Mouse (Mus musculus): ENCODE results near the gene Gypa. TPM values are rescaled to one million over a fixed set of nuclear protein-coding genes. Genes with fewer than 3 reads are reported as not detected.

Gene Gypa
- total RNA-seq, 2 experiments from 2014 or later, result not detected

- TF ChIP-seq CTCF (IDR thresholded peaks at IDR 0.05), result peak; percentile 70
- Histone ChIP-seq H3K27ac (no peak overlapping the region), H3K4me3 (peak overlapping the region; percentile 51)
- peak; percentile 33 to 35 for DNase-seq (ENCODE audit: extremely low spot score in 1 of 2, low spot score in 2 of 2)
- intact Hi-C loops (cut with DNase I), result loop anchor here (1.0 to 5.0 kb wide), 2 partner anchors 195 to 499 kb away; no protein-coding TSS in a partner anchor
Measured at GRCm38 (mm10) chr8:80492987-80493441, 567 bp upstream of the Gypa start.

- Histone ChIP-seq H3K27ac (no peak overlapping the region), H3K4me3 (no peak overlapping the region)
- intact Hi-C loops (cut with DNase I), result loop anchor here (5.0 kb wide), 1 partner anchor 498 kb away; no protein-coding TSS in a partner anchor
- DNase-seq (ENCODE audit: extremely low spot score in 1 of 2, low spot score in 2 of 2), result no peak
- TF ChIP-seq CTCF (IDR thresholded peaks at IDR 0.05), result no peak
Measured at GRCm38 (mm10) chr8:80494346-80494660, 722 bp downstream of the Gypa start.

- no peak for TF ChIP-seq CTCF (IDR thresholded peaks at IDR 0.05)
- intact Hi-C loops (cut with DNase I), result loop anchor here (5.0 kb wide), 1 partner anchor 497 kb away; no protein-coding TSS in a partner anchor
- DNase-seq (ENCODE audit: extremely low spot score in 1 of 2, low spot score in 2 of 2), result no peak
- no peak overlapping the region for H3K27ac ChIP-seq
- no peak overlapping the region for H3K4me3 ChIP-seq
Measured at GRCm38 (mm10) chr8:80494819-80495218, 1.2 kb downstream of the Gypa start.

- no peak overlapping the region for H3K4me3 ChIP-seq
- intact Hi-C loops (cut with DNase I), result no loop called here
- TF ChIP-seq CTCF (IDR thresholded peaks at IDR 0.05), result no peak
- no peak for DNase-seq (ENCODE audit: extremely low spot score in 1 of 2, low spot score in 2 of 2)
- no peak overlapping the region for H3K27ac ChIP-seq
Measured at GRCm38 (mm10) chr8:80495527-80495926, 1.9 kb downstream of the Gypa start.

GRCm38 (mm10) chr8:80497323-80497722, 3.7 kb downstream of the Gypa start:
- intact Hi-C loops (cut with DNase I), result no loop called here
- no peak overlapping the region for H3K4me3 ChIP-seq
- H3K27ac ChIP-seq, result no peak overlapping the region
- no peak for TF ChIP-seq CTCF (IDR thresholded peaks at IDR 0.05)
- no peak for DNase-seq (ENCODE audit: extremely low spot score in 1 of 2, low spot score in 2 of 2)

- TF ChIP-seq CTCF (IDR thresholded peaks at IDR 0.05), result no peak
- H3K4me3 ChIP-seq, result no peak overlapping the region
- H3K27ac ChIP-seq, result no peak overlapping the region
- no peak for DNase-seq (ENCODE audit: extremely low spot score in 1 of 2, low spot score in 2 of 2)
- intact Hi-C loops (cut with DNase I), result no loop called here
Measured at GRCm38 (mm10) chr8:80500244-80500643, 6.7 kb downstream of the Gypa start.

- no peak overlapping the region for H3K27ac ChIP-seq
- TF ChIP-seq CTCF (IDR thresholded peaks at IDR 0.05), result no peak
- no peak overlapping the region for H3K4me3 ChIP-seq
- intact Hi-C loops (cut with DNase I), result no loop called here
- DNase-seq (ENCODE audit: extremely low spot score in 1 of 2, low spot score in 2 of 2), result no peak
Measured at GRCm38 (mm10) chr8:80500773-80501172, 7.2 kb downstream of the Gypa start.

GRCm38 (mm10) chr8:80501283-80501682, 7.7 kb downstream of the Gypa start:
- DNase-seq (ENCODE audit: extremely low spot score in 1 of 2, low spot score in 2 of 2), result no peak
- intact Hi-C loops (cut with DNase I), result no loop called here
- no peak for TF ChIP-seq CTCF (IDR thresholded peaks at IDR 0.05)
- no peak overlapping the region for H3K4me3 ChIP-seq
- H3K27ac ChIP-seq, result no peak overlapping the region

GRCm38 (mm10) chr8:80526382-80527355, 33.1 kb downstream of the Gypa start:
- TF ChIP-seq CTCF (IDR thresholded peaks at IDR 0.05), result no peak
- Histone ChIP-seq H3K27ac (no peak overlapping the region), H3K4me3 (no peak overlapping the region)
- intact Hi-C loops (cut with DNase I), result no loop called here
- no peak for DNase-seq (ENCODE audit: extremely low spot score in 1 of 2, low spot score in 2 of 2)

- no peak for DNase-seq (ENCODE audit: extremely low spot score in 1 of 2, low spot score in 2 of 2)
- intact Hi-C loops (cut with DNase I), result no loop called here
- Histone ChIP-seq H3K27ac (no peak overlapping the region), H3K4me3 (no peak overlapping the region)
- no peak for TF ChIP-seq CTCF (IDR thresholded peaks at IDR 0.05)
Measured at GRCm38 (mm10) chr8:80541836-80542235, 48.3 kb downstream of the Gypa start.

- TF ChIP-seq CTCF (IDR thresholded peaks at IDR 0.05), result no peak
- no peak for DNase-seq (ENCODE audit: extremely low spot score in 1 of 2, low spot score in 2 of 2)
- H3K27ac ChIP-seq, result no peak overlapping the region
- H3K4me3 ChIP-seq, result no peak overlapping the region
- intact Hi-C loops (cut with DNase I), result no loop called here
Measured at GRCm38 (mm10) chr8:80550436-80550835, 56.9 kb downstream of the Gypa start.

- Histone ChIP-seq H3K4me3 (no peak overlapping the region), H3K27ac (no peak overlapping the region)
- DNase-seq (ENCODE audit: extremely low spot score in 1 of 2, low spot score in 2 of 2), result no peak
- TF ChIP-seq CTCF (IDR thresholded peaks at IDR 0.05), result no peak
- intact Hi-C loops (cut with DNase I), result no loop called here
Measured at GRCm38 (mm10) chr8:80551303-80551702, 57.7 kb downstream of the Gypa start.
